Mouse (Mus musculus): Measurements from ENCODE around the gene Usp49.

GRCm38 (mm10) chr17:47606220-47606619 lies 24.3 kb upstream of the Usp49 start:
- TF ChIP-seq CTCF (IDR thresholded peaks at IDR 0.05; ENCODE audit: extremely low read depth, insufficient read length, insufficient replicate concordance, low read depth, low read length) = no peak
- no peak for TF ChIP-seq POLR2A (IDR thresholded peaks at IDR 0.05; ENCODE audit: low read depth, low read length)

Measured in small intestine, adult 2 months (tissue).